Mouse (Mus musculus) retina, postnatal 1 day (tissue): ENCODE results near the gene H2-DMb2.
"Not testable (repeated sequence)": the region's sequence is repeated elsewhere in the genome, so short reads cannot be mapped to it uniquely, and the experiment has no call there.

Experiments
- DNase-seq: peaks from one replicate; pipeline ENCODE4 v3.0.0-alpha.2; 2012

Gene H2-DMb2

GRCm38 (mm10) chr17:34138655-34139054, 4.5 kb upstream of the H2-DMb2 start:
- no peak for DNase-seq

- DNase-seq, result peak; percentile 70
These were observed 3.7 kb upstream of the H2-DMb2 start for GRCm38 (mm10) chr17:34139416-34139815.

GRCm38 (mm10) chr17:34140240-34140639, 2.9 kb upstream of the H2-DMb2 start:
- DNase-seq, result peak; percentile 19

- no peak for DNase-seq
These were observed 1.7 kb upstream of the H2-DMb2 start for GRCm38 (mm10) chr17:34141448-34141847.

- no peak for DNase-seq
These were observed 574 bp upstream of the H2-DMb2 start for GRCm38 (mm10) chr17:34142456-34143010.

GRCm38 (mm10) chr17:34143461-34143860, 354 bp downstream of the H2-DMb2 start:
- DNase-seq, result no peak

- DNase-seq, result not testable (repeated sequence)
These were observed 1.1 kb downstream of the H2-DMb2 start for GRCm38 (mm10) chr17:34144221-34144620.

- no peak for DNase-seq
These were observed 1.9 kb downstream of the H2-DMb2 start for GRCm38 (mm10) chr17:34144960-34145371.

GRCm38 (mm10) chr17:34152923-34153322, 9.8 kb downstream of the H2-DMb2 start, which contains the start of gene H2-DMb1:
TSS of gene H2-DMb1 (plus strand) at chr17:34153072.
- DNase-seq, result peak; percentile 54

GRCm38 (mm10) chr17:34155534-34155933, 12.4 kb downstream of the H2-DMb2 start:
- no peak for DNase-seq

- no peak for DNase-seq
These were observed 21.2 kb downstream of the H2-DMb2 start for GRCm38 (mm10) chr17:34164202-34164895.

- DNase-seq, result no peak
These were observed 22.1 kb downstream of the H2-DMb2 start for GRCm38 (mm10) chr17:34165033-34165730.

GRCm38 (mm10) chr17:34169279-34169678, 26.2 kb downstream of the H2-DMb2 start:
- DNase-seq, result peak; percentile 65

GRCm38 (mm10) chr17:34170487-34170876, 27.4 kb downstream of the H2-DMb2 start:
- DNase-seq, result no peak

GRCm38 (mm10) chr17:34170877-34171498, 27.9 kb downstream of the H2-DMb2 start:
- peak; percentile 80 for DNase-seq

GRCm38 (mm10) chr17:34172528-34172927, 29.4 kb downstream of the H2-DMb2 start:
- no peak for DNase-seq

GRCm38 (mm10) chr17:34174075-34174474, 31.0 kb downstream of the H2-DMb2 start:
- no peak for DNase-seq

- DNase-seq, result no peak
These were observed 34.1 kb downstream of the H2-DMb2 start for GRCm38 (mm10) chr17:34177179-34177578.

GRCm38 (mm10) chr17:34179019-34179418, 35.9 kb downstream of the H2-DMb2 start:
- no peak for DNase-seq

- DNase-seq, result no peak
These were observed 37.1 kb downstream of the H2-DMb2 start for GRCm38 (mm10) chr17:34179913-34180859.

GRCm38 (mm10) chr17:34183564-34184219, 40.6 kb downstream of the H2-DMb2 start:
- DNase-seq, result no peak

- DNase-seq, result no peak
These were observed 42.4 kb downstream of the H2-DMb2 start for GRCm38 (mm10) chr17:34185526-34185925.
